Mouse (Mus musculus): ENCODE measurements around the gene Adk. TPM values are rescaled to one million over a fixed set of nuclear protein-coding genes. Genes with fewer than 3 reads are reported as not detected.
A peak's percentile ranks its signal among the peaks of the same experiment; 100 is the strongest.

Adk gene
- total and polyA plus RNA-seq, 3 experiments, result 47.9 to 129 (median 59.0) TPM

DNA sequence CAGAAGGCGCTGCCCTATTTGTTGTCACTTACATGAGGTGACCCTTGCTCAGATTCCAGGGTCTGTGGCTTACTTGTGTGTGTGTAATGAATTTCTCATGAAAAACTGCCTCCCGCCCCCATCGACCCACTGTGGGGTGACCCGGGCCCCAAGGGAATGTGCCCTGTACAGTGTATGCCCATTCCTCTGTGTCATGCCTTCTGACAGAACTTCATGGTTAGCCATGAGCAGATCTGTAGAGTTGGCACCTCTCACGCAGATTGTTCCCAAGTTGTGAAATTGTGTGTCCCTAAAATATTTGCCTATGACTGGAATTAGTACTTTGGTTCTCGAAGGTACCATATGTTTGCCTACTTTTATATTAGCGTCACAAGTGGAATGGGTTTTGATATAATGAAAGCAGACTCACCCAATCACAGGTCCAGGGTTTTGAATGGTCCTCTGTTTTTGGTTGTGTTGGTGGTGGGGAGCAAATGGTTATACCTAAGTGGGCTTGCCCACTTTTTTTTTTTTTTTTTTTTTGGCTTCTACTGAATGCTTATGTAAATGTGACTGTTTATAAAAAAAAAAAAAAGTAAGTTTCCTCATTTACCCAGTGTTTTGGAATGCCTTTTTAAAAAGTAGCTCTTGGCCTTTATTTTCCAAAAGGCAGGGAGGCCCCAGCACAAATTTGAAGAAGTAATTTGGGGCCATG lies 24.3 kb downstream of the Adk start:
- no peak for DNase-seq (ENCODE audit: extremely low read depth)
- H3K27ac ChIP-seq (ENCODE audit: insufficient read depth, low read depth), result no peak overlapping the region

DNA sequence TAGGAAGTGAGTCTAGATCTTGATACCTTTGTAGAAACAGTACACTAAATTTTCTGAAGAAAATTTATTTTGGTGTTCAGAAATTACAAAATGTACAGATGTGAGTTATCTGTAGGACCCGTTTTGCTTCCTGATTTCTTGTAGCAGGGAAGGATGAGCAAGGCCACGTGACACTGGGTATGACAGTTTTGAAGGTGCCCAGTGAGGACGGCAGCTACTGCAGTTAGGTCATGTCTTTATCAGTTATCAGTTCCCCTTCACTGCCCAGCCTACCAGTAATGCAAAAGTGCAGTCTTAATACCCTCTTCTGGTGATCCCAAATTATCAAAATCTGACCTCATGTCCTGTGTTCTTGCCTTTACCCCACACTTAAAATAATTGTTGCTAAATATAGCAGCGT lies 25.6 kb downstream of the Adk start:
- no peak for DNase-seq (ENCODE audit: extremely low read depth)
- no peaks in the 10 kb centered on the region for H3K79me2 ChIP-seq (replicated peaks; ENCODE audit: control insufficient read depth, extremely low read depth, insufficient read depth, poor library complexity, severe bottlenecking)
- TF ChIP-seq ZMIZ1 (IDR thresholded peaks at IDR 0.05; ENCODE audit: low read depth, low read length), result no peak
- TF ChIP-seq ZKSCAN1 (IDR thresholded peaks at IDR 0.05; ENCODE audit: borderline replicate concordance, low read depth, low read length), result no peak
- TF ChIP-seq CHD2 (IDR thresholded peaks at IDR 0.05; ENCODE audit: low read length), result no peak
- no peak for TF ChIP-seq MXI1 (IDR thresholded peaks at IDR 0.05; ENCODE audit: low read depth, low read length)
- TF ChIP-seq ZC3H11A (IDR thresholded peaks at IDR 0.05; ENCODE audit: low read depth, low read length), result no peak
- no peak for TF ChIP-seq JUN (IDR thresholded peaks at IDR 0.05; ENCODE audit: insufficient read depth, low read depth, low read length)
- no peak for TF ChIP-seq CHD1 (IDR thresholded peaks at IDR 0.05; ENCODE audit: low read depth, low read length)
- no peak for TF ChIP-seq USF2 (conservative IDR thresholded peaks at IDR 0.05; ENCODE audit: low read depth, low read length)
- TF ChIP-seq NELFE (IDR thresholded peaks at IDR 0.05; ENCODE audit: low read depth, low read length), result no peak
- no peak for TF ChIP-seq IRF4 (IDR thresholded peaks at IDR 0.05; ENCODE audit: low read depth, low read length)
- no peak for TF ChIP-seq PAX5 (IDR thresholded peaks at IDR 0.05; ENCODE audit: low read length)
- no peak for TF ChIP-seq USF1 (IDR thresholded peaks at IDR 0.05; ENCODE audit: low read depth, low read length)
- no peak for TF ChIP-seq MAZ (IDR thresholded peaks at IDR 0.05; ENCODE audit: low read depth, low read length)
- no peak for TF ChIP-seq HCFC1 (IDR thresholded peaks at IDR 0.05; ENCODE audit: low read depth, low read length)
- no peak for TF ChIP-seq ZNF384 (IDR thresholded peaks at IDR 0.05; ENCODE audit: low read depth, low read length)
- no peak for TF ChIP-seq MYC (IDR thresholded peaks at IDR 0.05; ENCODE audit: low read depth, low read length)
- TF ChIP-seq NRF1 (IDR thresholded peaks at IDR 0.05; ENCODE audit: low read depth, low read length), result no peak
- no peak for TF ChIP-seq RAD21 (IDR thresholded peaks at IDR 0.05; ENCODE audit: low read depth, low read length)
- no peak for TF ChIP-seq EP300 (IDR thresholded peaks at IDR 0.05; ENCODE audit: low read length)
- no peak for TF ChIP-seq JUND (conservative IDR thresholded peaks at IDR 0.05; ENCODE audit: low read depth, low read length)
- peaks cover 2 to 28% of the 10 kb centered on the region in 2 experiments; a peak in 2 of 4 replicates for H3K4me1 ChIP-seq (ENCODE audit: control insufficient read depth in 1 of 2, insufficient read depth in 2 of 2)
- in situ Hi-C loops (cut with MboI; ENCODE audit: low pct_ligation_motif_present, low pct_unique_long_range_greater_than_20kb, low sequenced_read_pairs), result no loop called here
- H3K9ac ChIP-seq (ENCODE audit: insufficient read depth, low read depth), result no peak overlapping the region
- no peaks in the 10 kb centered on the region for H3K9me3 ChIP-seq (replicated peaks; ENCODE audit: low read length)
- no peak overlapping the region for H3K4me3 ChIP-seq (replicated peaks in 1 of 3; ENCODE audit: low read depth in 2 of 3, low read length in 2 of 3, poor library complexity in 1 of 3)
- no peak overlapping the region for H3K27ac ChIP-seq (ENCODE audit: insufficient read depth, low read depth)
- no peak overlapping the region for H3K4me2 ChIP-seq (ENCODE audit: insufficient read depth, low read depth, poor library complexity, severe bottlenecking)
- no peaks in the 10 kb centered on the region for H3K36me3 ChIP-seq (replicated peaks in 1 of 2; ENCODE audit: control insufficient read depth in 1 of 2, insufficient read depth in 1 of 2, low read length in 1 of 2)
- dilution Hi-C loops (cut with MboI; ENCODE audit: extremely low pct_ligation_motif_present, extremely low pct_unique_long_range_greater_than_20kb, low sequenced_read_pairs), result no loop called here
- H3K27me3 ChIP-seq (replicated peaks), result no peaks in the 10 kb centered on the region

More for the DNA sequence above, 24.3 kb downstream of the Adk start:
- in situ Hi-C loops (cut with MboI; ENCODE audit: low pct_ligation_motif_present, low pct_unique_long_range_greater_than_20kb, low sequenced_read_pairs), result no loop called here
- peak overlapping the region; percentile 68 for H3K9ac ChIP-seq (ENCODE audit: insufficient read depth, low read depth)
- dilution Hi-C loops (cut with MboI; ENCODE audit: extremely low pct_ligation_motif_present, extremely low pct_unique_long_range_greater_than_20kb, low sequenced_read_pairs), result no loop called here
- no peaks in the 10 kb centered on the region for H3K9me3 ChIP-seq (replicated peaks; ENCODE audit: low read length)
- peak overlapping the region; percentile 55 to 90 (median 75) for H3K4me3 ChIP-seq (replicated peaks in 1 of 3; ENCODE audit: low read depth in 2 of 3, low read length in 2 of 3, poor library complexity in 1 of 3)
- peaks cover 2 to 23% of the 10 kb centered on the region in 2 experiments; a peak in 2 of 4 replicates for H3K4me1 ChIP-seq (ENCODE audit: control insufficient read depth in 1 of 2, insufficient read depth in 2 of 2)
- no peaks in the 10 kb centered on the region for H3K79me2 ChIP-seq (replicated peaks; ENCODE audit: control insufficient read depth, extremely low read depth, insufficient read depth, poor library complexity, severe bottlenecking)
- H3K4me2 ChIP-seq (ENCODE audit: insufficient read depth, low read depth, poor library complexity, severe bottlenecking), result peak overlapping the region; percentile 79
- TF ChIP-seq USF1 (IDR thresholded peaks at IDR 0.05; ENCODE audit: low read depth, low read length), result no peak
- TF ChIP-seq CHD1 (IDR thresholded peaks at IDR 0.05; ENCODE audit: low read depth, low read length), result no peak
- no peak for TF ChIP-seq PAX5 (IDR thresholded peaks at IDR 0.05; ENCODE audit: low read length)
- peak; percentile 34; the same call in 1 of the 2 replicates for TF ChIP-seq ZNF384 (IDR thresholded peaks at IDR 0.05; ENCODE audit: low read depth, low read length)
- TF ChIP-seq MYC (IDR thresholded peaks at IDR 0.05; ENCODE audit: low read depth, low read length), result no peak
- TF ChIP-seq SMC3 (IDR thresholded peaks at IDR 0.05; ENCODE audit: low read depth, low read length), result no peak
- TF ChIP-seq KAT2A (IDR thresholded peaks at IDR 0.05; ENCODE audit: insufficient replicate concordance, low read length), result no peak
- no peaks in the 10 kb centered on the region for H3K27me3 ChIP-seq (replicated peaks)
- no peaks in the 10 kb centered on the region for H3K36me3 ChIP-seq (replicated peaks in 1 of 2; ENCODE audit: control insufficient read depth in 1 of 2, insufficient read depth in 1 of 2, low read length in 1 of 2)

Data from CH12.LX (cell line).